In the genomic region with DNA sequence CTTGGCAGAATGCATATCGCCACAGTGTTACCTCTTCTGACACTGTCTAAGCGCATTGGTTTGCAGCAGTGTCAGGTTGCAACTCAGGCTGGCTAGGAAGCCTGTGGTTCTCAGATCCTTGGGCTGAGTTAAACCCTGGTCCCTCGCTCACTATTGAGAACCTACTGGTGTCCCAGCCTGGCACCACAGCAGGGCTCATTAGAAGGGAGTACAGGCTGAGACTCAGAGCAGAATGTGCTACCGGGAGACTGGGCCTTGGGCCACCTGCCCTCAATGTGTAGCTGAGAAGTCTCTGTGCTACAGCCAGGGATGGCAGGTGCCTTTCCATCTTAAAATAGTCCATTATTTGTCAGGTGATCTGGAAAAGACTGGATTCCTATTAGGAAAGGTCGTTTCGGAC, we compare ENCODE assay signal across 7 mouse cellular contexts. TPM values are rescaled to one million over a fixed set of nuclear protein-coding genes. Genes with fewer than 3 reads are reported as not detected.
A peak's percentile ranks its signal among the peaks of the same experiment; 100 is the strongest.
DNase-seq lines count a peak whose midpoint lies in the region; ATAC-seq lines count a peak whose summit lies in the region.

No protein-coding gene starts in this region.

- H3K4me2 ChIP-seq in midbrain, embryonic 11.5 days = no peak overlapping the region
- H3K4me2 ChIP-seq in embryonic facial prominence, embryonic 11.5 days (ENCODE audit: low read depth, low read length) = no peak overlapping the region
- H3K4me2 ChIP-seq in hindbrain, embryonic 11.5 days (replicated peaks; ENCODE audit: low read depth, low read length) = no peak overlapping the region
- no peak overlapping the region for H3K4me2 ChIP-seq in neural tube, embryonic 14.5 days (ENCODE audit: low read depth, low read length)

- no peak for ATAC-seq in midbrain, embryonic 11.5 days (ENCODE audit: low FRiP score)
- peak; percentile 44 for ATAC-seq in embryonic facial prominence, embryonic 11.5 days (replicated peaks; ENCODE audit: insufficient number of reproducible peaks, low FRiP score, low TSS enrichment, low read depth)
- ATAC-seq in hindbrain, embryonic 11.5 days (ENCODE audit: low FRiP score) = peak; percentile 34; the same call in 1 of the 2 replicates
- peak; percentile 28; the same call in 1 of the 2 replicates for ATAC-seq in neural tube, embryonic 14.5 days (ENCODE audit: low read depth)

- peaks cover 37% of the 10 kb centered on the region for H3K4me1 ChIP-seq in midbrain, embryonic 10.5 days
- peaks cover 2% of the 10 kb centered on the region; the same call in 1 of the 2 replicates for H3K4me1 ChIP-seq in midbrain, embryonic 11.5 days (ENCODE audit: control insufficient read depth, insufficient read depth, low read length)
- H3K4me1 ChIP-seq in embryonic facial prominence, embryonic 11.5 days (ENCODE audit: control insufficient read depth, insufficient read depth, low read length) = no peaks in the 10 kb centered on the region
- 0 out of 2 replicates have a peak, but pooled peaks cover 2% of the 10 kb centered on the region for H3K4me1 ChIP-seq in hindbrain, embryonic 11.5 days (replicated peaks; ENCODE audit: control insufficient read depth, insufficient read depth, low read length)
- peaks cover 10% of the 10 kb centered on the region for H3K4me1 ChIP-seq in neural tube, embryonic 14.5 days (ENCODE audit: control insufficient read depth, insufficient read depth, low read length)

- no peak overlapping the region for H3K9ac ChIP-seq in midbrain, embryonic 11.5 days (ENCODE audit: low read length)
- no peak overlapping the region for H3K9ac ChIP-seq in embryonic facial prominence, embryonic 11.5 days (replicated peaks; ENCODE audit: low read length)
- no peak overlapping the region for H3K9ac ChIP-seq in hindbrain, embryonic 11.5 days (ENCODE audit: low read depth, low read length)
- H3K9ac ChIP-seq in neural tube, embryonic 14.5 days (replicated peaks; ENCODE audit: low read depth, low read length) = no peak overlapping the region

- 48% methylated on average over 6 of the region's 6 CpGs for WGBS in midbrain, embryonic 10.5 days
- WGBS in midbrain, embryonic 11.5 days = 69% methylated on average over 6 of the region's 6 CpGs
- 50% methylated on average over 6 of the region's 6 CpGs for WGBS in embryonic facial prominence, embryonic 11.5 days
- 59% methylated on average over 6 of the region's 6 CpGs for WGBS in hindbrain, embryonic 11.5 days
- WGBS in neural tube, embryonic 14.5 days = 61% methylated on average over 6 of the region's 6 CpGs

- H3K27ac ChIP-seq in midbrain, embryonic 10.5 days (replicated peaks) = peak overlapping the region; percentile 24; the same call in 1 of the 2 replicates
- H3K27ac ChIP-seq in midbrain, embryonic 11.5 days (ENCODE audit: low read depth, low read length) = no peak overlapping the region
- no peak overlapping the region for H3K27ac ChIP-seq in embryonic facial prominence, embryonic 11.5 days (replicated peaks; ENCODE audit: low read depth, low read length)
- H3K27ac ChIP-seq in hindbrain, embryonic 11.5 days (ENCODE audit: low read depth, low read length) = no peak overlapping the region
- H3K27ac ChIP-seq in neural tube, embryonic 14.5 days (ENCODE audit: low read depth, low read length) = no peak overlapping the region

- DNase-seq in midbrain, embryonic 10.5 days (ENCODE audit: low spot score) = no peak
- no peak for DNase-seq in midbrain, embryonic 11.5 days (ENCODE audit: low spot score, missing footprints)
- DNase-seq in embryonic facial prominence, embryonic 11.5 days (ENCODE audit: low spot score) = no peak
- no peak for DNase-seq in hindbrain, embryonic 11.5 days (ENCODE audit: low spot score)
- no peak for DNase-seq in urinary bladder, postnatal 36 days (ENCODE audit: low spot score in 2 of 2)
- no peak for DNase-seq in spleen, postnatal 4 days (ENCODE audit: low spot score in 2 of 2)

- H3K9me3 ChIP-seq in midbrain, embryonic 10.5 days (replicated peaks) = no peaks in the 10 kb centered on the region
- H3K9me3 ChIP-seq in midbrain, embryonic 11.5 days (ENCODE audit: control insufficient read depth, low read length) = no peaks in the 10 kb centered on the region
- no peaks in the 10 kb centered on the region for H3K9me3 ChIP-seq in embryonic facial prominence, embryonic 11.5 days (replicated peaks; ENCODE audit: control insufficient read depth, low read length)
- no peaks in the 10 kb centered on the region for H3K9me3 ChIP-seq in hindbrain, embryonic 11.5 days (ENCODE audit: control insufficient read depth, low read length)
- H3K9me3 ChIP-seq in neural tube, embryonic 14.5 days (ENCODE audit: control insufficient read depth, low read length) = no peaks in the 10 kb centered on the region

- H3K27me3 ChIP-seq in midbrain, embryonic 10.5 days (ENCODE audit: low read depth, poor library complexity, severe bottlenecking) = no peaks in the 10 kb centered on the region
- no peaks in the 10 kb centered on the region for H3K27me3 ChIP-seq in midbrain, embryonic 11.5 days (ENCODE audit: control insufficient read depth, insufficient read depth, low read length)
- H3K27me3 ChIP-seq in embryonic facial prominence, embryonic 11.5 days (ENCODE audit: control insufficient read depth, insufficient read depth, low read length) = no peaks in the 10 kb centered on the region
- no peaks in the 10 kb centered on the region for H3K27me3 ChIP-seq in hindbrain, embryonic 11.5 days (ENCODE audit: control insufficient read depth, insufficient read depth, low read length)
- no peaks in the 10 kb centered on the region for H3K27me3 ChIP-seq in neural tube, embryonic 14.5 days (ENCODE audit: control insufficient read depth, insufficient read depth, low read length)

- H3K4me3 ChIP-seq in midbrain, embryonic 10.5 days = no peak overlapping the region
- no peak overlapping the region for H3K4me3 ChIP-seq in midbrain, embryonic 11.5 days (ENCODE audit: low read depth, low read length)
- no peak overlapping the region for H3K4me3 ChIP-seq in embryonic facial prominence, embryonic 11.5 days (ENCODE audit: low read depth, low read length)
- no peak overlapping the region for H3K4me3 ChIP-seq in hindbrain, embryonic 11.5 days (ENCODE audit: low read depth, low read length)
- H3K4me3 ChIP-seq in neural tube, embryonic 14.5 days (ENCODE audit: low read depth, low read length) = no peak overlapping the region

- no peaks in the 10 kb centered on the region for H3K36me3 ChIP-seq in midbrain, embryonic 10.5 days
- H3K36me3 ChIP-seq in midbrain, embryonic 11.5 days (ENCODE audit: control insufficient read depth, insufficient read depth, low read length) = no peaks in the 10 kb centered on the region
- H3K36me3 ChIP-seq in embryonic facial prominence, embryonic 11.5 days (replicated peaks; ENCODE audit: control insufficient read depth, insufficient read depth, low read depth, low read length) = no peaks in the 10 kb centered on the region
- H3K36me3 ChIP-seq in hindbrain, embryonic 11.5 days (ENCODE audit: control insufficient read depth, insufficient read depth, low read length) = no peaks in the 10 kb centered on the region
- H3K36me3 ChIP-seq in neural tube, embryonic 14.5 days (ENCODE audit: control insufficient read depth, insufficient read depth, low read length) = no peaks in the 10 kb centered on the region

RNA-seq across cellular contexts. Expression of gene Dock4, which starts 18.5 kb away (rescaled TPM):
- polyA plus RNA-seq in midbrain, embryonic 10.5 days (2016; fragmentation: Nextera tagmentation; extraction: Ambion mirVana) = 14.0 and 16.8 TPM in 2 replicates
- polyA plus RNA-seq in midbrain, embryonic 11.5 days (2014; fragmentation: Nextera tagmentation; extraction: Ambion mirVana) = 10.2 and 12.6 TPM in 2 replicates
- 10.7 and 11.0 TPM in 2 replicates for polyA plus RNA-seq in embryonic facial prominence, embryonic 11.5 days (2014; fragmentation: Nextera tagmentation; extraction: Ambion mirVana)
- 19.8 and 29.4 TPM in 2 replicates for polyA plus RNA-seq in hindbrain, embryonic 11.5 days (2014; fragmentation: Nextera tagmentation; extraction: Ambion mirVana)
- 43.0 and 45.4 TPM in 2 replicates for polyA plus RNA-seq in neural tube, embryonic 14.5 days (2014; fragmentation: Nextera tagmentation; extraction: Ambion mirVana)

RNA-seq across cellular contexts. Expression of gene Zfp277, which starts 18.6 kb away (rescaled TPM):
- 38.3 and 39.6 TPM in 2 replicates for polyA plus RNA-seq in midbrain, embryonic 10.5 days (2016; fragmentation: Nextera tagmentation; extraction: Ambion mirVana)
- polyA plus RNA-seq in midbrain, embryonic 11.5 days (2014; fragmentation: Nextera tagmentation; extraction: Ambion mirVana) = 40.0 and 43.7 TPM in 2 replicates
- 46.9 and 47.6 TPM in 2 replicates for polyA plus RNA-seq in embryonic facial prominence, embryonic 11.5 days (2014; fragmentation: Nextera tagmentation; extraction: Ambion mirVana)
- 42.3 and 46.2 TPM in 2 replicates for polyA plus RNA-seq in hindbrain, embryonic 11.5 days (2014; fragmentation: Nextera tagmentation; extraction: Ambion mirVana)
- 30.6 and 31.2 TPM in 2 replicates for polyA plus RNA-seq in neural tube, embryonic 14.5 days (2014; fragmentation: Nextera tagmentation; extraction: Ambion mirVana)
